Mouse (Mus musculus) stomach, postnatal 0 days (tissue): ENCODE data around the gene Map7.

Experiments used
- CTCF ChIP-seq: IDR thresholded peaks from 2 replicates; pipeline ENCODE4 v1.5.1; 2016; ENCODE audit warnings: antibody characterized with exemption, low read depth, mild to moderate bottlenecking, moderate library complexity
- EP300 ChIP-seq: optimal IDR thresholded peaks from 2 replicates; pipeline ENCODE3; 2016; ENCODE audit warnings: antibody characterized with exemption

- TF ChIP-seq CTCF (no peak), EP300 (no peak)
These were observed 21.0 kb downstream of the Map7 start for GRCm38 (mm10) chr10:20169182-20169674.
